Mouse (Mus musculus): ENCODE data around the gene Gm6401. TPM values are rescaled to one million over a fixed set of nuclear protein-coding genes. Genes with fewer than 3 reads are reported as not detected.
"Not testable (repeated sequence)": the region's sequence is repeated elsewhere in the genome, so short reads cannot be mapped to it uniquely, and the experiment has no call there.

The Gm6401 gene
- polyA plus RNA-seq (2015; fragmentation: Nextera tagmentation; extraction: Ambion mirVana), result not detected in 2 replicates

- not testable (repeated sequence) for H3K27ac ChIP-seq (replicated peaks); H3K27me3 ChIP-seq (ENCODE audit: control insufficient read depth, insufficient read depth, low read length); H3K9ac ChIP-seq (ENCODE audit: low read length); ATAC-seq (ENCODE audit: low FRiP score, low TSS enrichment); DNase-seq (ENCODE audit: low spot score); H3K36me3 ChIP-seq (ENCODE audit: control insufficient read depth, insufficient read depth, low read length); H3K4me3 ChIP-seq (ENCODE audit: low read depth, low read length); H3K4me1 ChIP-seq (replicated peaks; ENCODE audit: control insufficient read depth, insufficient read depth); H3K9me3 ChIP-seq (ENCODE audit: control insufficient read depth, low read length); H3K4me2 ChIP-seq (replicated peaks; ENCODE audit: low read depth)
- 71% methylated on average over 1 of the region's 1 CpGs for WGBS
Measured at GRCm38 (mm10) chr14:41967827-41968226, at the start of gene Gm6401. TSS of gene Gm6401 (minus strand) at chr14:41967927.

DNA sequence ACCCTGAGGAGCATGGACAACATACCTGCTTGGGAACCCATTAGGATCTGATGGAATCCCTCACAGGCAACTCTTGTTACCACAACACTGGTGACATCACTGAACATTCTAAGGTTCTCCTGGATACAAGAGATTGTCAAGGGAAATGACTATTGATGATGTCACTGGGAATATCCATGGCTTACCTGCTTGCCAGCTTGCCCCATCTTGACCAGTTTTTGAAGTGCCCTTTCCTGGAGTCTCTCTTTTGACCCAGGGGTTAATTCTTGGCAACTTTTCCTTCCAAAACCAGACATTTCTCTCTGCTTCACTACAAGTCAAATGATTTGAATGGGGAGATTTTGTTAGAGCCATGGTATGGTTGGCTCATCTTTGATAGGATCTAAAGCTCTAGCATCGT lies 15.5 kb upstream of the Gm6401 start, which contains the start of gene Gm3543:
Gene Gm3543, minus strand, starts transcription at position 101 of the 400 bp plus-strand sequence.
- not testable (repeated sequence) for DNase-seq (ENCODE audit: low spot score)
- WGBS, result no CpG with 5 or more reads among the region's 1 CpGs

GRCm38 (mm10) chr14:41968596-41968995 lies 869 bp upstream of the Gm6401 start:
- not testable (repeated sequence) for H3K4me1 ChIP-seq (replicated peaks; ENCODE audit: control insufficient read depth, insufficient read depth); H3K9me3 ChIP-seq (ENCODE audit: control insufficient read depth, low read length); H3K4me3 ChIP-seq (ENCODE audit: low read depth, low read length); H3K27me3 ChIP-seq (ENCODE audit: control insufficient read depth, insufficient read depth, low read length); H3K36me3 ChIP-seq (ENCODE audit: control insufficient read depth, insufficient read depth, low read length); ATAC-seq (ENCODE audit: low FRiP score, low TSS enrichment); DNase-seq (ENCODE audit: low spot score); H3K27ac ChIP-seq (replicated peaks); H3K4me2 ChIP-seq (replicated peaks; ENCODE audit: low read depth); H3K9ac ChIP-seq (ENCODE audit: low read length)
- 48% methylated on average over 3 of the region's 3 CpGs for WGBS

More for the DNA sequence above, 15.5 kb upstream of the Gm6401 start, which contains the start of gene Gm3543:
- not testable (repeated sequence) for H3K4me2 ChIP-seq (replicated peaks; ENCODE audit: low read depth); H3K9me3 ChIP-seq (ENCODE audit: control insufficient read depth, low read length); H3K36me3 ChIP-seq (ENCODE audit: control insufficient read depth, insufficient read depth, low read length); H3K27me3 ChIP-seq (ENCODE audit: control insufficient read depth, insufficient read depth, low read length); ATAC-seq (ENCODE audit: low FRiP score, low TSS enrichment); H3K4me3 ChIP-seq (ENCODE audit: low read depth, low read length); H3K27ac ChIP-seq (replicated peaks); H3K9ac ChIP-seq (ENCODE audit: low read length); H3K4me1 ChIP-seq (replicated peaks; ENCODE audit: control insufficient read depth, insufficient read depth)

- not testable (repeated sequence) for H3K4me2 ChIP-seq (replicated peaks; ENCODE audit: low read depth); H3K4me3 ChIP-seq (ENCODE audit: low read depth, low read length); DNase-seq (ENCODE audit: low spot score); ATAC-seq (ENCODE audit: low FRiP score, low TSS enrichment); H3K36me3 ChIP-seq (ENCODE audit: control insufficient read depth, insufficient read depth, low read length); H3K9me3 ChIP-seq (ENCODE audit: control insufficient read depth, low read length); H3K27me3 ChIP-seq (ENCODE audit: control insufficient read depth, insufficient read depth, low read length); H3K9ac ChIP-seq (ENCODE audit: low read length); H3K4me1 ChIP-seq (replicated peaks; ENCODE audit: control insufficient read depth, insufficient read depth); H3K27ac ChIP-seq (replicated peaks)
- 59% methylated on average over 4 of the region's 4 CpGs for WGBS
Measured at GRCm38 (mm10) chr14:41964095-41964494, 3.6 kb downstream of the Gm6401 start.

GRCm38 (mm10) chr14:41943695-41944094 lies 24.0 kb downstream of the Gm6401 start, which contains the start of gene 1700024B05Rik:
TSS of gene 1700024B05Rik (plus strand) at chr14:41943995.
- not testable (repeated sequence) for H3K9me3 ChIP-seq (ENCODE audit: control insufficient read depth, low read length); ATAC-seq (ENCODE audit: low FRiP score, low TSS enrichment); H3K36me3 ChIP-seq (ENCODE audit: control insufficient read depth, insufficient read depth, low read length); DNase-seq (ENCODE audit: low spot score); H3K4me3 ChIP-seq (ENCODE audit: low read depth, low read length); H3K9ac ChIP-seq (ENCODE audit: low read length); H3K27me3 ChIP-seq (ENCODE audit: control insufficient read depth, insufficient read depth, low read length); H3K27ac ChIP-seq (replicated peaks); H3K4me1 ChIP-seq (replicated peaks; ENCODE audit: control insufficient read depth, insufficient read depth); H3K4me2 ChIP-seq (replicated peaks; ENCODE audit: low read depth)
- WGBS, result 93% methylated on average over 1 of the region's 2 CpGs

DNA sequence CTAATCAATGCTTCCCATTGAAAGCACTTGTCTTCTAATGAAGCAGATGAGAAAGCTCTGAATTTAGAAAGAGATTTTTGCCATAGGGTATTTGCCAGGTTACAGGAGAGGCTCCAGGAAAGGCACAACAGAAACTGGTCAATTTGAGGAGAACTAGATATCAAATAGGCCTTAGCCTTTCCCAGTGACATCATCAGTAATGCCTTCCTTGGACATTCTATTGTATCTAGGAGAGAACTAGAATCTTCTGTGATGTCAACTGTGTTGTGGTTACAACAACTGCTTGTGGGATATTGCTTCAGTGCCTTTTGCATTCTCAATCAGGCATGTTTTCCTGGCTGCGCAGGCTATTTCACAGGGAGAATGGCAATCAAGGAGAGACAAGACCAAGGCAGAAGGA lies 43.1 kb downstream of the Gm6401 start, which contains the start of gene 1700049E17Rik1:
Gene 1700049E17Rik1, plus strand, starts transcription at position 301 of the 400 bp plus-strand sequence.
- no CpG with 5 or more reads among the region's 1 CpGs for WGBS
- not testable (repeated sequence) for H3K27ac ChIP-seq (replicated peaks); H3K9me3 ChIP-seq (ENCODE audit: control insufficient read depth, low read length); H3K4me3 ChIP-seq (ENCODE audit: low read depth, low read length); ATAC-seq (ENCODE audit: low FRiP score, low TSS enrichment); H3K36me3 ChIP-seq (ENCODE audit: control insufficient read depth, insufficient read depth, low read length); H3K4me2 ChIP-seq (replicated peaks; ENCODE audit: low read depth); H3K9ac ChIP-seq (ENCODE audit: low read length); H3K27me3 ChIP-seq (ENCODE audit: control insufficient read depth, insufficient read depth, low read length); DNase-seq (ENCODE audit: low spot score); H3K4me1 ChIP-seq (replicated peaks; ENCODE audit: control insufficient read depth, insufficient read depth)

Other genes starting within 250 kb of the Gm6401 start
- not detected in 2 replicates for gene Gm7929, start 217.3 kb downstream of the Gm6401 start, polyA plus RNA-seq (2015; fragmentation: Nextera tagmentation; extraction: Ambion mirVana)
- gene Gm47189, start 195.5 kb downstream of the Gm6401 start, polyA plus RNA-seq (2015; fragmentation: Nextera tagmentation; extraction: Ambion mirVana), result not detected in 2 replicates
- gene Gm7980, start 60.6 kb downstream of the Gm6401 start, polyA plus RNA-seq (2015; fragmentation: Nextera tagmentation; extraction: Ambion mirVana), result not detected in 2 replicates
- gene 1700049E17Rik1, start 43.0 kb downstream of the Gm6401 start, polyA plus RNA-seq (2015; fragmentation: Nextera tagmentation; extraction: Ambion mirVana), result not detected in 2 replicates
- not detected in 2 replicates for gene 1700024B05Rik, start 23.9 kb downstream of the Gm6401 start, polyA plus RNA-seq (2015; fragmentation: Nextera tagmentation; extraction: Ambion mirVana)
- gene Gm3543, start 15.4 kb upstream of the Gm6401 start, polyA plus RNA-seq (2015; fragmentation: Nextera tagmentation; extraction: Ambion mirVana), result not detected in 2 replicates
- gene Gm7951, start 149.4 kb upstream of the Gm6401 start, polyA plus RNA-seq (2015; fragmentation: Nextera tagmentation; extraction: Ambion mirVana), result not detected in 2 replicates
- gene Gm17027, start 194.7 kb upstream of the Gm6401 start, polyA plus RNA-seq (2015; fragmentation: Nextera tagmentation; extraction: Ambion mirVana), result not detected in 2 replicates
- not detected in 2 replicates for gene Gm3573, start 222.9 kb upstream of the Gm6401 start, polyA plus RNA-seq (2015; fragmentation: Nextera tagmentation; extraction: Ambion mirVana)